ENCODE assay signal across 8 mouse cellular contexts in genomic region chr11:78261380-78262352, GRCm38 (mm10). TPM values are rescaled to one million over a fixed set of nuclear protein-coding genes. Genes with fewer than 3 reads are reported as not detected.
DNase-seq lines count a peak whose midpoint lies in the region; ATAC-seq and TF ChIP-seq lines count a peak whose summit lies in the region.

2610507B11Rik (plus strand) TSS chr11:78261752.

- intact Hi-C loops in heart, postnatal 25 days (cut with DNase I): no loop called here

- H3K27ac ChIP-seq in forebrain, embryonic 15.5 days (replicated peaks): peak within 1 kb of the TSS; percentile 88

- H3K9ac ChIP-seq in forebrain, embryonic 15.5 days (replicated peaks): peak within 1 kb of the TSS; percentile 91

- under 1% methylated on average over 111 of the region's 115 CpGs for WGBS in forebrain, embryonic 15.5 days
- WGBS in lung, adult 2 months: under 1% methylated on average over 100 of the region's 115 CpGs

- TF ChIP-seq POLR2A in lung, adult 2 months (IDR thresholded peaks at IDR 0.05; ENCODE audit: borderline replicate concordance, extremely low read depth, low read depth, low read length): peak; percentile 69; the same call in 1 of the 2 replicates

- peak; percentile 95 for DNase-seq in ES-CJ7 (ENCODE audit: low read depth, low spot score)
- DNase-seq in cerebellum, adult 11 months: peak; percentile 92
- peak; percentile 89 for DNase-seq in heart, postnatal 25 days (ENCODE audit: low spot score)
- DNase-seq in layer of hippocampus, adult 18-20 months (ENCODE audit: low spot score in 2 of 2): peak; percentile 83 to 90
- DNase-seq in lung, adult 2 months: peak; percentile 91
- DNase-seq in thymus, adult 18-20 months: peak; percentile 86 to 89

- peak; percentile 98 for ATAC-seq in forebrain, embryonic 15.5 days (replicated peaks)
- ATAC-seq in neutrophil, adult 5-6 weeks (ENCODE audit: extremely low read depth, insufficient number of reproducible peaks, low FRiP score, poor library complexity, severe bottlenecking): peak; percentile 81

- no peaks in the 10 kb centered on the region for H3K27me3 ChIP-seq in forebrain, embryonic 15.5 days

- H3K4me2 ChIP-seq in forebrain, embryonic 15.5 days (replicated peaks): peak within 1 kb of the TSS; percentile 85

- H3K36me3 ChIP-seq in forebrain, embryonic 15.5 days: peaks cover 28% of the 10 kb centered on the region

- H3K4me1 ChIP-seq in forebrain, embryonic 15.5 days: peaks cover 11% of the 10 kb centered on the region
- H3K4me1 ChIP-seq in lung, adult 2 months (ENCODE audit: control insufficient read depth, insufficient read depth, low read length): no peaks in the 10 kb centered on the region

- peak within 1 kb of the TSS; percentile 97 for H3K4me3 ChIP-seq in forebrain, embryonic 15.5 days
- H3K4me3 ChIP-seq in lung, adult 2 months (replicated peaks; ENCODE audit: extremely low read depth, low read depth, low read length): peak within 1 kb of the TSS; percentile 93

- H3K9me3 ChIP-seq in forebrain, embryonic 15.5 days: no peaks in the 10 kb centered on the region

- TF ChIP-seq CTCF in lung, adult 2 months (IDR thresholded peaks at IDR 0.05; ENCODE audit: insufficient read depth, low read length): no peak

RNA-seq across cellular contexts. Expression of gene 2610507B11Rik, which starts in this region (rescaled TPM):
- polyA plus RNA-seq in forebrain, embryonic 15.5 days (2015; fragmentation: Nextera tagmentation; extraction: Ambion mirVana): 58.5 and 60.5 TPM in 2 replicates
- total RNA-seq in heart, postnatal 25 days (2021): 100 to 1,000 TPM; 190 to 210 TPM
- total RNA-seq in layer of hippocampus, adult 18-20 months (2021): 100 to 1,000 TPM; 183 to 188 TPM
- polyA plus RNA-seq in lung, adult 2 months (2012; rRNA removed): 53.9 and 65.4 TPM in 2 replicates
- total RNA-seq in neutrophil, adult 5-6 weeks (2017): 97.4 and 102 TPM in 2 replicates

Comparison
In these comparisons a context has a peak if more than half of its experiments do, and no peak if none do; other contexts are left out.
1. Peak in every context shown above with its lines: DNase-seq, ATAC-seq, H3K4me3 ChIP-seq and H3K27ac ChIP-seq.